Mouse (Mus musculus) adrenal gland, adult 2 months (tissue): ENCODE measurements around the gene Atox1. TPM values are rescaled to one million over a fixed set of nuclear protein-coding genes. Genes with fewer than 3 reads are reported as not detected.
A peak's percentile ranks its signal among the peaks of the same experiment; 100 is the strongest.

ENCODE experiments used
- DNase-seq: peaks from one replicate; pipeline ENCODE4 v3.0.0; 2021
- microRNA-seq, 2 experiments: library from miRNA; unstranded; fragments of <30 nt; microRNA quantifications; one replicate each; pipeline ENCODE4 v1.2.0; 2021
- polyA plus RNA-seq: library from polyadenylated mRNA; depleted of rRNA; stranded (reverse); fragments of >200 nt; gene quantifications from 2 replicates; pipeline ENCODE4 v1.2.3, GENCODE M21; 2012; rRNA removed
- total RNA-seq, 2 experiments: library from RNA; stranded (reverse); gene quantifications; 2 replicates each; pipeline ENCODE4 v1.2.3; 2021

Gene Atox1
- total and polyA plus RNA-seq, 3 experiments: 226 to 679 (median 307) TPM

GRCm38 (mm10) chr11:55414314-55414713 is 46.7 kb downstream of the Atox1 start:
- DNase-seq: peak; percentile 69

- DNase-seq: peak; percentile 75
Measured at GRCm38 (mm10) chr11:55413416-55413796, 47.6 kb downstream of the Atox1 start.

GRCm38 (mm10) chr11:55412680-55413415 is 48.2 kb downstream of the Atox1 start:
- no peak for DNase-seq

GRCm38 (mm10) chr11:55412034-55412433 is 49.0 kb downstream of the Atox1 start:
- peak; percentile 48 for DNase-seq

- no peak for DNase-seq
Measured at GRCm38 (mm10) chr11:55410502-55410901, 50.5 kb downstream of the Atox1 start.

- DNase-seq: no peak
Measured at GRCm38 (mm10) chr11:55410005-55410404, 51.0 kb downstream of the Atox1 start.

- DNase-seq: peak; percentile 82
Measured at GRCm38 (mm10) chr11:55407133-55407532, 53.9 kb downstream of the Atox1 start.

GRCm38 (mm10) chr11:55405601-55406469 is 55.2 kb downstream of the Atox1 start:
- DNase-seq: peak; percentile 88

GRCm38 (mm10) chr11:55404659-55405457 is 56.2 kb downstream of the Atox1 start:
- DNase-seq: no peak

GRCm38 (mm10) chr11:55400863-55401262 is 60.2 kb downstream of the Atox1 start:
- no peak for DNase-seq

GRCm38 (mm10) chr11:55398371-55398770 is 62.7 kb downstream of the Atox1 start:
- no peak for DNase-seq

- peak; percentile 78 for DNase-seq
Measured at GRCm38 (mm10) chr11:55397441-55397840, 63.6 kb downstream of the Atox1 start.

- no peak for DNase-seq
Measured at GRCm38 (mm10) chr11:55397036-55397435, 64.0 kb downstream of the Atox1 start.

Small RNAs within 50 kb of the gene (microRNA-seq; reads per million reads assigned to microRNA genes)
- gene Mir7652: 0 reads per million in 2 experiments

Other genes starting within 250 kb of the Atox1 start
- gene Fat2, start 124.7 kb downstream of the Atox1 start, total RNA-seq: under 1 TPM; 0.10 to 0.14 TPM
- gene Fat2, start 124.7 kb downstream of the Atox1 start, polyA plus RNA-seq: 0.01 TPM in 1 of 2 replicates, not detected in the other
- gene Sparc, start 38.1 kb downstream of the Atox1 start, total RNA-seq: 1,000 to 10,000 TPM; 1,553 to 3,019 TPM
- 4,707 and 5,966 TPM in 2 replicates for gene Sparc, start 38.1 kb downstream of the Atox1 start, polyA plus RNA-seq
- gene G3bp1, start 8.4 kb upstream of the Atox1 start, total RNA-seq: 10 to 100 TPM; 50.7 to 54.6 TPM
- gene G3bp1, start 8.4 kb upstream of the Atox1 start, polyA plus RNA-seq: 22.7 and 33.7 TPM in 2 replicates
- not detected for gene Glra1, start 147.0 kb upstream of the Atox1 start, total RNA-seq
- not detected in 2 replicates for gene Glra1, start 147.0 kb upstream of the Atox1 start, polyA plus RNA-seq